Mouse (Mus musculus) CD4-positive, CD25-positive, alpha-beta regulatory T cell, adult 4 months (primary cell): ENCODE results near the gene Nrd1. TPM values are rescaled to one million over a fixed set of nuclear protein-coding genes. Genes with fewer than 3 reads are reported as not detected.

ENCODE experiments used
- ATAC-seq: one replicate; pipeline ENCODE4 v1.8.0; 2017
- polyA plus RNA-seq, 2 experiments: library from polyadenylated mRNA; unstranded; fragments of 100-300 nt; shearing (Covaris generic); gene quantifications; one replicate each; pipeline ENCODE4 v1.2.1; 2017

The Nrd1 gene
- polyA plus RNA-seq, 2 experiments from 2014 or later: 63.9 to 98.2 TPM

GRCm38 (mm10) chr4:109029857-109030256 lies 29.4 kb downstream of the Nrd1 start:
- no peak for ATAC-seq

- ATAC-seq: no peak
Measured at GRCm38 (mm10) chr4:109030266-109030665, 29.8 kb downstream of the Nrd1 start.

- peak; percentile 60 for ATAC-seq
Measured at GRCm38 (mm10) chr4:109036327-109036726, 35.9 kb downstream of the Nrd1 start.

- no peak for ATAC-seq
Measured at GRCm38 (mm10) chr4:109042739-109043138, 42.3 kb downstream of the Nrd1 start.

- no peak for ATAC-seq
Measured at GRCm38 (mm10) chr4:109043294-109043693, 42.8 kb downstream of the Nrd1 start.

- ATAC-seq: no peak
Measured at GRCm38 (mm10) chr4:109043756-109044155, 43.3 kb downstream of the Nrd1 start.

- no peak for ATAC-seq
Measured at GRCm38 (mm10) chr4:109048258-109048657, 47.8 kb downstream of the Nrd1 start.

GRCm38 (mm10) chr4:109052282-109052681 lies 51.8 kb downstream of the Nrd1 start:
- no peak for ATAC-seq

- no peak for ATAC-seq
Measured at GRCm38 (mm10) chr4:109054003-109054402, 53.5 kb downstream of the Nrd1 start.

GRCm38 (mm10) chr4:109056351-109056750 lies 55.9 kb downstream of the Nrd1 start:
- no peak for ATAC-seq

- no peak for ATAC-seq
Measured at GRCm38 (mm10) chr4:109057640-109058039, 57.2 kb downstream of the Nrd1 start.

- ATAC-seq: no peak
Measured at GRCm38 (mm10) chr4:109059255-109059821, 58.9 kb downstream of the Nrd1 start.

GRCm38 (mm10) chr4:109064941-109065340 lies 64.5 kb downstream of the Nrd1 start:
- no peak for ATAC-seq

GRCm38 (mm10) chr4:109065714-109066113 lies 65.3 kb downstream of the Nrd1 start:
- no peak for ATAC-seq

- ATAC-seq: no peak
Measured at GRCm38 (mm10) chr4:109072891-109073290, 72.4 kb downstream of the Nrd1 start.

GRCm38 (mm10) chr4:109073296-109073695 lies 72.8 kb downstream of the Nrd1 start:
- no peak for ATAC-seq

- ATAC-seq: no peak
Measured at GRCm38 (mm10) chr4:109078941-109079340, 78.5 kb downstream of the Nrd1 start.

GRCm38 (mm10) chr4:109079676-109080075 lies 79.2 kb downstream of the Nrd1 start:
- ATAC-seq: peak; percentile 71

- ATAC-seq: no peak
Measured at GRCm38 (mm10) chr4:109080118-109080517, 79.7 kb downstream of the Nrd1 start.

- no peak for ATAC-seq
Measured at GRCm38 (mm10) chr4:109089171-109089570, 88.7 kb downstream of the Nrd1 start.

GRCm38 (mm10) chr4:109089999-109090398 lies 89.5 kb downstream of the Nrd1 start:
- no peak for ATAC-seq

GRCm38 (mm10) chr4:109091241-109091777 lies 90.9 kb downstream of the Nrd1 start:
- ATAC-seq: no peak

GRCm38 (mm10) chr4:109092344-109092743 lies 91.9 kb downstream of the Nrd1 start:
- ATAC-seq: no peak

GRCm38 (mm10) chr4:109094269-109094668 lies 93.8 kb downstream of the Nrd1 start:
- ATAC-seq: no peak

GRCm38 (mm10) chr4:109098861-109099260 lies 98.4 kb downstream of the Nrd1 start:
- ATAC-seq: no peak
